Mouse (Mus musculus) spleen, adult 2 months (tissue): ENCODE measurements around the gene Fam169b.

Source experiments
- CTCF ChIP-seq: fragments of 200-500 bp; IDR thresholded peaks from 2 replicates; pipeline ENCODE4 v1.5.1; 2011; ENCODE audit warnings: mild to moderate bottlenecking, inconsistent platforms; ENCODE audit not compliant: insufficient read depth, insufficient read length, insufficient replicate concordance; ENCODE audit errors: extremely low read depth
- POLR2A ChIP-seq: fragments of 200-500 bp; IDR thresholded peaks from 2 replicates; pipeline ENCODE4 v1.6.1; 2011; ENCODE audit warnings: low read depth, low read length, inconsistent platforms

DNA sequence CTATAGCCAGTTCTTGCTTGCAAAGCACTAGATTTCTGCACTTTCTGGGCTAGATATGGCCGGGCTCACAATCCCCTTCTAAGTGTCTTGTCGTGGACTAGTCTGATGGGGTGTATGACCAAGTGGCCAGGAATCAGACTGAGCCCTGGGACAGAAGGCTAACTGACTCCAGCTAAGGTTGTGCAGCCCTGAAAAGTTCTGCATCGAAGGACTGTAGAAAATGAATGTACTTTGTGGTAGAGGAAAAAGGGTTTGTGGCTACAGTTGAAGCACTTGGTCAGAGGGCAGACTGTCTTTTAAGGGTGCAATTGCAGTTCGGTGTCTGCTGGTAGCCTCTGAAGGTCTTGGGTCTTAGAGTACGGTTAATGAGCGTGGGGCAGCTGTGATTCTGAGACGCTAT, 5.8 kb downstream of the Fam169b start:
- TF ChIP-seq CTCF (no peak), POLR2A (no peak)
